Mouse (Mus musculus): ENCODE measurements around the gene C2cd2l. TPM values are rescaled to one million over a fixed set of nuclear protein-coding genes. Genes with fewer than 3 reads are reported as not detected.

C2cd2l gene
- polyA plus RNA-seq (2014; fragmentation: Illumina TruSeq; extraction: RNeasy Lipid Tissue Mini Kit (QIAGEN cat#74804); ENCODE audit: low read depth, low replicate concordance) = 2.2 TPM

DNA sequence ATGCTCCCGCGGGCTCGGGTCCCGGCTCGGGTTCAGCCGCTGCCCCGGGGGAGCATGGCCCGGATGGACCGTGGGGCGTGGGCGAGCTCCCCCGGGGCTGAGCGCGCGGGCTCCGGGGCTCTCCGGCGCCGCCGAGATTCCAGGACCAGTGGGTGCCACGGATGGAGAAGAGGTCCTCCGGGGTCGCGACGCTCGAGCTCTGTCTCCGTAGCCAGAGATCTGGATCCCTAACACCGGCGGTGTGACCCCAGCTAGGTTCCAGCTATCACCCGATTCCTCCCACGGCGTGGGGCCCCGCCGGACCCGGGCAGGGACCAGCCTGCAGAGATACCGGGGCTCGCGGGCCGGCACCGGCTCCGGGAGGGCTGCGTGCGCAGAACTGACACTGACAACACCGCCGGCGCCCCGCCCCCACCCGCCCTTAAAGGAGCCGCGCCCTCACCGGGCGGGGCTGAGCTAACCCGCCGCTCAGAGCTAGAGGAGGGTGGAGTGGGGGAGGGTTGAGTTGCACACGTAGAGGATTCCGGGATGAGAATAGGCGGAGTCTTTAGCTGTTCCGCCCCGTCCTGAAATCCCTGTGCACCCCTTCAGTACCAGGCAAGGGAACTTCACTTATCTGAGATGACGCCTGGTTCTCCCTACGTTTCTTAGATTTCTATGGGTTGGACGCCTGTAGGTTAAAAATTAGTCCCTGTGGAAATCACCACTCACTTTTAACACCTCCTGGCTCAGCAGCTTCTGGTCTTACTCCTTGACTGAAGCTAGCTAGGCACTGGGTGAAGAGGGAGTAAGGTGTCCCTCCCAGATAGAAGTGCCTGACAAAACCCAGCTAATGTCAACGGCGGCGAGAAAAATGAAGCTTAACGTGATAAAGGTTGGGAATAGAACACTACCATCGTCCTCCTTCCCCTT, at the start of gene C2cd2l:
Gene C2cd2l (minus strand): TSS at position 399 of the 912 bp plus-strand sequence.

DNA sequence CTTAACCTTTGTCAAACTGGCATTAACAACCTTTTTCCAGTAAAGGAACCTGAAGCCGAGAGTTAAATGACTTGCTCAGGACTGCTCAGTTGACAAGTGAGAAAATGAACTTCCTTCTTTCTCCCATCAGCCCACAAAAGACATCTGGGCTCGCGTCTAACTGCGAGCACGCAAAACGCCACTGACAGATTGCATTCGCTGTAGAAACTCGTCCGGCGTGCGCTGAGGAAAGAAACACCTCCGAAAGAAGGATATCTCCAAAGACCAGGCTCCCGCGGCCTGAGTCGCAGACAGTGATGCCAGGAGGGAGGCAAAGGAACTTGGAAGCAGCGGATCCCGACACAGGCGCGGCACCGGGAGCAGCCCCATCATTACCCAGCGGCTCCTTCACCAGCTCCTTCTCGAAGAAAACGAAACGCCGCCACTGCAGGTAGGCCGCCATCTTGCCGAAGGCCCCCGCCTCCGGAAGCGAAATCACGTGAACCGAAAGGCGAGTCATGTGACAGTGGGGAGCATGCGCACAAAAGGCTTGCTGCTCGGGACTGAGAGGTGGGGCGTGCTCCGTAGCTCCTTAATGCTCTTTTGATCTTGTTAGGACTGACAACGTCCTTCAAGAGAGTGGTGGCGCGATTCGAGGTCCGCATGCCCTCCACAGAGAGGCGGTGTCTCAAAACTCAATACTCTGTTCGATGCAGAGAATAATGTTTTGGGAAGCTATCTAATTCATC, 41.3 kb upstream of the C2cd2l start, which contains the start of gene Vps11:
Gene Vps11 (minus strand): TSS at position 481 of the 728 bp plus-strand sequence.

DNA sequence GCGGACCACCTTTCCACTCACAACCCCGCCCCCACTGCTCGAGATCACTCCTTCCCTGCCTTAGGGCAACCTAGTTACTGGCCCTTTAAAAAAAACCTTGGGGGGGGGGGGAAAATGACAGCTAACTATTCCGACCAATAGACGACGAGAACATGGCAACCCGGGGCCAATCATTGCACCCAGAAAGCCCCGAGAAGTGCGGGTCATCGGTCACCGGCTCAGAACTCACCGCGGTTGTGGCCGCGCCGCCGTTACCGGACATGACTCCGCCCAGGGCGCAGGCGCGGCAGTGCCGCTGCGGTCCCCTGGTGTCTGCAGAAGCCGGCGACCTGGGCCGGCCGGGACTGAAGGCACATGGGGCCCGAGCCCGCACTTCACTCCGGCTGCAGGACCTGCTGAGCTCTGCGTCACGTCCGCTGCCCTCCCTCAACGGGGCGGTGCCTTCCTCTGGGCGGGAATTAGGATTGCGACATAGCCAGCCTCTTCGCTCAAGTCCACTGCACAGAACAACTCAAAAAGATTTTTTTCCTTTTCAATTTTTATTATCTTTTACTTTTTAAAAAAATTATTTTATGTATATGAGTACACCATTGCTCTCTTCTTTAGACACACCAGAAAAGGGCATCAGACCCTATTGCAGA, 23.8 kb upstream of the C2cd2l start, which contains the start of gene Hmbs:
Gene Hmbs (minus strand): TSS at position 448 of the 641 bp plus-strand sequence.

DNA sequence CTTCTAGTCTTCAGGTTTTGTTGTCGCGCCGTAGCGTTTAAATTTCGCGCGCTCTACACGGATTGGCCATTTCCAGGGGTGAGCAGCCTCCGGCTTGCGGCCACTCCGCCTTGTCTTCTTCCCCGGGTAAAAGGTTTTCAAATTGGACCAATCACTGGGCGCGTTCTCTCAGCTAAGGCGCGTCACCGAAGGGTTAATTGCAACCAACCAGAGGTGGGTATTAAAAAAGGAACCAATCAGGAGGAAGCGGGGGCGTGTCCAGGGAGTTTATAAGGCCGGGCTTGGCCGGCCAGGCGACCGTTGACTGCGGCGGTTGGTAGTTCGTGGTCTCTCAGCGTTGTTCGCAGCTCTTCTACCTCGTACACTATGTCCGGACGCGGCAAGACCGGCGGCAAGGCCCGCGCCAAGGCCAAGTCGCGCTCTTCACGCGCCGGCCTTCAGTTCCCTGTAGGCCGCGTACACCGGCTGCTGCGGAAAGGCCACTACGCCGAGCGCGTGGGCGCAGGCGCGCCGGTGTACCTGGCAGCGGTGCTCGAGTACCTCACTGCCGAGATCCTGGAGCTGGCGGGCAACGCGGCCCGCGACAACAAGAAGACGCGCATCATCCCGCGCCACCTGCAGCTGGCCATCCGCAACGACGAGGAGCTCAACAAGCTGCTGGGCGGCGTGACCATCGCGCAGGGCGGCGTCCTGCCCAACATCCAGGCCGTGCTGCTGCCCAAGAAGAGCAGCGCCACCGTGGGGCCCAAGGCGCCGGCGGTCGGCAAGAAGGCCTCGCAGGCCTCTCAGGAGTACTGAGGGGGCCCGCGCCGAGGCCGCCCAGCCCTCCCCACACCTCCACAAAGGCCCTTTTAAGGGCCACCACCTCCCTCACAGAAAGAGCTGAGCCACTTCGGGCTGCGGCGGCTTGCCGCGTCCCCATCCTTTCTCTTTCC, 14.6 kb upstream of the C2cd2l start, which contains the start of gene H2afx:
Gene H2afx (plus strand): TSS at position 299 of the 935 bp plus-strand sequence.

DNA sequence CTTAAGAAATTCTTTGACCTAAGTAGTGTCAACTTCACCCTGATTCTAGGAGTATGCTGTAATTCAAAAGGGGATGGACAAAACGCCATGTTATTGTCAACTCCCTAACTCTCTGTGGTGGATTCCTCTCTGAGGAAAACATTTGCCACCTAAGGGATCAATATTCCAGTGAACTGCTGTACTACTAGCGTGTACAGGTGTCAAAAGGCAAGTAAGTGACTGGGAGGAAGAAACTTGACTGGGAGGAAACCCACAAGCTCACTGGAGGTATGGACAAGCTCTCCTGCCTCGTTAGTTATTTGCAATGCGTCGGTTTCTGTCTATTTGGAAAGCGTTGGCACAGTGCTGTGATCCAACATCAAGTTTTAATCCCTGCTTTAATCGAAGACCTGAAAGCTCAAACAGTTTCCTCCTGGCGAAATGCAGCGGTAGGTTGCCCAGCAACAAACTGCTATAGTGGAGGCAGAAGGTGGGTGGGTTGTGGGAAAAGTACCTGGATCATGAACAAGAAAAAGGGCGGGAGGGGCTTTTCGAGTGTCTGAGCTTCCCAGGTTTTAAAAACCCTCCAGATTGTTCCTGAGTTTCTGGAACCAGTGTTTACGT, 5.8 kb upstream of the C2cd2l start, which contains the start of gene Dpagt1:
Gene Dpagt1 (plus strand): TSS at position 252 of the 603 bp plus-strand sequence.

DNA sequence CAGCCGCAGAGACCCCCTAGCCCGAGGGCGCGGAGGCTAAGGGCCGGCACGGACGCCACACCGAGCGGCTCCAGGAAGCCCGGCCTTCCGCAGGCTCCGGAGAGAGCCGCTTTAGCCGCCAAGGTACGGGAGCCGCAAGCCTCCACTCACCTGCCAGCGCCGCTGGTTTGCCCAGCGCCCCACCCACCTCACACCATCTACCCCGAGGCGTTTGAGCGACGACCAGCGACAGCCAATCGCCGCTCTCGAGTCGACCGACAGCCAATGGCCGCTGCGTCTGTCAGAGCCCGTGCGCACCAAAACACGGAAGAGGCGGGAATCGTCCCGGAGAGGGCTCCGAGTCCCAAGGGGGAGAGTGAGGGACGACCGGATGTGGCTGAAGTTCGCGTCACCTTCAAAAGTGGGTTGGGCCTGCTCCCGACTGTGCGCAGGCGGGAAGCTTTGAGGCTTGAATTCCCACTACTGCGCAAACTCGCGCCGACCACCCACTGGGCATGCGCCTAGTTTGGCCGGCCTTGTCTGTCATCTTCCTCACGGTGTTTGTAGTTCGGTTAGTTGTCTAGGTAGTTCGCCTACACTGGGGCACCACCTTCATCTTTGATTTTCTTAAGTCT, 14.5 kb downstream of the C2cd2l start, which contains the start of gene Hinfp:
Gene Hinfp (minus strand): TSS at position 206 of the 614 bp plus-strand sequence.

DNA sequence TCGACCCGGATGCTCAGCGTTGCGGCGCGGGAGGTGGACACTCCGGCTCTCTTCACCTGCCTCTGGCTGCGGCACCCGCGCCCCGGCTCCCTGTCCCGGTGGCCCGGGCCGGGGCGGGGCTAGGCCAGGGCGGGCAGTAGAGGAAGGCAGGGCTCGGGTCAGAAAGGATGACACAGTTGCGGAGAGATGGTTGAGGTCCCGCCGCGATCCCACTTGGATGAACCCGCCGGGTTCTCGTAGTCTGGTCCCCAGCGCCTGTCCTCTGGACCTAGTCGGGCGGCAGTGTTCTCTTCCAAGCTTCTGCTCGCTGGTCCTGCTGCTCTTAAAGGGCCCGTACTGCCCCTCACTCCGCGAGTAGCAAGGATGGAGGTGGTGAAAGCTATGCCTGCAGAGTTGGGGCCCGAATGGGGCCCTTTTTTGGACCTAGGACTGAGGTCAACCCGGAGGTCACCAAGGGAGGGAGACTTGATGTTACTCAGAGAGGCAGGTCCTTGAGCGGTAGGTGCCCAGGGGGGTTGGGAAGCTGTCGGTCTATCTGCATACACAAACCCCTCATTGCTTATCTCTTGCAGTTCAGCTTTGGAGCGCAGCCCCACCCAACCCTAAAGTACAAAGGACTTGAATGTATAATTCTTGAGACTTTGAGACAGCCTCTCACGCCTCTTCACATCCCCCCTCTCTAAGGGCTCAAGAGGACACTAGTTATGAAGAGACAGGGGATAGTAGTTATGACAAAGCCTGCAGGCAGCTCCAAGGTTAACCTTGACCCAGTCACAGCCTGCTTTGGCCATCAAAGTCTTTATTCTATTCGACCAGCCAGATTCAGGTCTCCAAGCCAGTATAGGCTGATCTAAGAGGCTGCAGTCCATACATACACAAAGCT, 31.8 kb downstream of the C2cd2l start, which contains the start of gene Abcg4:
Gene Abcg4 (minus strand): TSS at position 540 of the 883 bp plus-strand sequence.

DNA sequence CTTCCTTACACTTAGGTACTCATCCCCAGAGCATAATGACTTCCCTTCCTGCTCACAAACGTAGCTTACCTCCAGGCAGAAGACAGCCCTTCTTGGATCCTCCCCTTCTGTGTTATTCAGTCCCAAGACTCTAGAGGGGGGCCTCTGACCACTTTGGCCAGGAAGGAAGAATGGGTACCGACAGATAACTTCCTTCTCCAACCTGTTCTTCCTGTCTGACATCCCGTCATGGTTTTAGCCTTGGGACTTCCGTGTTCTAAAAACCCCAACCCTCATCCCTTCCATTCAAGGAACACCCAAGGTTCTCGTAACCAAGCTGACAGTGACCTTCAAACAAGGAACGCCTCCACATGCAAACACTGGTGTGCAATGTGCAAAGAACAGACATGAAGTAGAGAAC, 51.7 kb downstream of the C2cd2l start, which contains the start of gene Nlrx1:
Gene Nlrx1 (minus strand): TSS at position 168 of the 400 bp plus-strand sequence.

Other genes with a start within 250 kb of the C2cd2l start
- not detected for gene Mfrp, start 218.6 kb downstream of the C2cd2l start, polyA plus RNA-seq (2014; fragmentation: Illumina TruSeq; extraction: RNeasy Lipid Tissue Mini Kit (QIAGEN cat#74804); ENCODE audit: low read depth, low replicate concordance)
- not detected for gene C1qtnf5, start 213.0 kb downstream of the C2cd2l start, polyA plus RNA-seq (2014; fragmentation: Illumina TruSeq; extraction: RNeasy Lipid Tissue Mini Kit (QIAGEN cat#74804); ENCODE audit: low read depth, low replicate concordance)
- gene Gm49380, start 206.8 kb downstream of the C2cd2l start, polyA plus RNA-seq (2014; fragmentation: Illumina TruSeq; extraction: RNeasy Lipid Tissue Mini Kit (QIAGEN cat#74804); ENCODE audit: low read depth, low replicate concordance) = 0.87 TPM
- 2.0 TPM for gene Rnf26, start 206.8 kb downstream of the C2cd2l start, polyA plus RNA-seq (2014; fragmentation: Illumina TruSeq; extraction: RNeasy Lipid Tissue Mini Kit (QIAGEN cat#74804); ENCODE audit: low read depth, low replicate concordance)
- 10.1 TPM for gene Mcam, start 185.8 kb downstream of the C2cd2l start, polyA plus RNA-seq (2014; fragmentation: Illumina TruSeq; extraction: RNeasy Lipid Tissue Mini Kit (QIAGEN cat#74804); ENCODE audit: low read depth, low replicate concordance)
- gene Cbl, start 86.2 kb downstream of the C2cd2l start, polyA plus RNA-seq (2014; fragmentation: Illumina TruSeq; extraction: RNeasy Lipid Tissue Mini Kit (QIAGEN cat#74804); ENCODE audit: low read depth, low replicate concordance) = 31.5 TPM
- gene Ccdc153, start 79.6 kb downstream of the C2cd2l start, polyA plus RNA-seq (2014; fragmentation: Illumina TruSeq; extraction: RNeasy Lipid Tissue Mini Kit (QIAGEN cat#74804); ENCODE audit: low read depth, low replicate concordance) = not detected
- gene Pdzd3, start 68.8 kb downstream of the C2cd2l start, polyA plus RNA-seq (2014; fragmentation: Illumina TruSeq; extraction: RNeasy Lipid Tissue Mini Kit (QIAGEN cat#74804); ENCODE audit: low read depth, low replicate concordance) = not detected
- 0.35 TPM for gene Nlrx1, start 51.7 kb downstream of the C2cd2l start, polyA plus RNA-seq (2014; fragmentation: Illumina TruSeq; extraction: RNeasy Lipid Tissue Mini Kit (QIAGEN cat#74804); ENCODE audit: low read depth, low replicate concordance)
- gene Abcg4, start 31.7 kb downstream of the C2cd2l start, polyA plus RNA-seq (2014; fragmentation: Illumina TruSeq; extraction: RNeasy Lipid Tissue Mini Kit (QIAGEN cat#74804); ENCODE audit: low read depth, low replicate concordance) = 1.7 TPM
- gene Hinfp, start 14.6 kb downstream of the C2cd2l start, polyA plus RNA-seq (2014; fragmentation: Illumina TruSeq; extraction: RNeasy Lipid Tissue Mini Kit (QIAGEN cat#74804); ENCODE audit: low read depth, low replicate concordance) = 17.7 TPM
- 12.7 TPM for gene Dpagt1, start 5.7 kb upstream of the C2cd2l start, polyA plus RNA-seq (2014; fragmentation: Illumina TruSeq; extraction: RNeasy Lipid Tissue Mini Kit (QIAGEN cat#74804); ENCODE audit: low read depth, low replicate concordance)
- gene H2afx, start 14.4 kb upstream of the C2cd2l start, polyA plus RNA-seq (2014; fragmentation: Illumina TruSeq; extraction: RNeasy Lipid Tissue Mini Kit (QIAGEN cat#74804); ENCODE audit: low read depth, low replicate concordance) = 2.9 TPM
- 50.5 TPM for gene Hmbs, start 23.9 kb upstream of the C2cd2l start, polyA plus RNA-seq (2014; fragmentation: Illumina TruSeq; extraction: RNeasy Lipid Tissue Mini Kit (QIAGEN cat#74804); ENCODE audit: low read depth, low replicate concordance)
- 25.8 TPM for gene Vps11, start 41.4 kb upstream of the C2cd2l start, polyA plus RNA-seq (2014; fragmentation: Illumina TruSeq; extraction: RNeasy Lipid Tissue Mini Kit (QIAGEN cat#74804); ENCODE audit: low read depth, low replicate concordance)
- 25.3 TPM for gene Hyou1, start 59.2 kb upstream of the C2cd2l start, polyA plus RNA-seq (2014; fragmentation: Illumina TruSeq; extraction: RNeasy Lipid Tissue Mini Kit (QIAGEN cat#74804); ENCODE audit: low read depth, low replicate concordance)
- gene Slc37a4, start 76.6 kb upstream of the C2cd2l start, polyA plus RNA-seq (2014; fragmentation: Illumina TruSeq; extraction: RNeasy Lipid Tissue Mini Kit (QIAGEN cat#74804); ENCODE audit: low read depth, low replicate concordance) = 4.2 TPM
- 681 TPM for gene Rps25, start 86.9 kb upstream of the C2cd2l start, polyA plus RNA-seq (2014; fragmentation: Illumina TruSeq; extraction: RNeasy Lipid Tissue Mini Kit (QIAGEN cat#74804); ENCODE audit: low read depth, low replicate concordance)
- 64.7 TPM for gene Trappc4, start 87.3 kb upstream of the C2cd2l start, polyA plus RNA-seq (2014; fragmentation: Illumina TruSeq; extraction: RNeasy Lipid Tissue Mini Kit (QIAGEN cat#74804); ENCODE audit: low read depth, low replicate concordance)
- 7.0 TPM for gene Ccdc84, start 98.3 kb upstream of the C2cd2l start, polyA plus RNA-seq (2014; fragmentation: Illumina TruSeq; extraction: RNeasy Lipid Tissue Mini Kit (QIAGEN cat#74804); ENCODE audit: low read depth, low replicate concordance)
- gene Foxr1, start 120.9 kb upstream of the C2cd2l start, polyA plus RNA-seq (2014; fragmentation: Illumina TruSeq; extraction: RNeasy Lipid Tissue Mini Kit (QIAGEN cat#74804); ENCODE audit: low read depth, low replicate concordance) = not detected
- gene Upk2, start 134.7 kb upstream of the C2cd2l start, polyA plus RNA-seq (2014; fragmentation: Illumina TruSeq; extraction: RNeasy Lipid Tissue Mini Kit (QIAGEN cat#74804); ENCODE audit: low read depth, low replicate concordance) = not detected
- gene Bcl9l, start 162.5 kb upstream of the C2cd2l start, polyA plus RNA-seq (2014; fragmentation: Illumina TruSeq; extraction: RNeasy Lipid Tissue Mini Kit (QIAGEN cat#74804); ENCODE audit: low read depth, low replicate concordance) = 1.7 TPM
- not detected for gene Cxcr5, start 241.6 kb upstream of the C2cd2l start, polyA plus RNA-seq (2014; fragmentation: Illumina TruSeq; extraction: RNeasy Lipid Tissue Mini Kit (QIAGEN cat#74804); ENCODE audit: low read depth, low replicate concordance)